Mouse (Mus musculus): ENCODE results near the gene Adsl.

Gene Adsl

GRCm38 (mm10) chr15:80941468-80942040, 6.7 kb upstream of the Adsl start:
- peak; percentile 36 for DNase-seq (ENCODE audit: low read depth, low spot score)

DNA sequence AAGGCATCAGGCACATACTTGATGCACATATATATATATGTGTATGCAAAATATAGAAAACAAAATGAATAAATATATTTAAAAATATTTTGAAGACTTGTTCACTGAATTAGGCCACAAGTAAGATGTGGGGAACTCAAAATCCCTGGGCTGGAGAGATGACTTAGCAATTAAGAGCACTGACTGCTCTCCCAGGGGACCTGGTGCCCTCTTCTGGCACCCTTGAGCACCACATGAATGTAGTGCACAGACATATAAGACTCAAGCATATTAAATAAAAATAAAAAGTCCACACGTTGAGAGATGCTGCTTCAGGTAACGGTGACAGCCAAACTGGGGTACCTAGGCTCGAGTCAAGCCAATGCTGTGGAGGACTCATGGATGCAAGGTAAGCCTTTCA, 2.4 kb upstream of the Adsl start:
- DNase-seq (ENCODE audit: low read depth, low spot score), result peak; percentile 81

DNA sequence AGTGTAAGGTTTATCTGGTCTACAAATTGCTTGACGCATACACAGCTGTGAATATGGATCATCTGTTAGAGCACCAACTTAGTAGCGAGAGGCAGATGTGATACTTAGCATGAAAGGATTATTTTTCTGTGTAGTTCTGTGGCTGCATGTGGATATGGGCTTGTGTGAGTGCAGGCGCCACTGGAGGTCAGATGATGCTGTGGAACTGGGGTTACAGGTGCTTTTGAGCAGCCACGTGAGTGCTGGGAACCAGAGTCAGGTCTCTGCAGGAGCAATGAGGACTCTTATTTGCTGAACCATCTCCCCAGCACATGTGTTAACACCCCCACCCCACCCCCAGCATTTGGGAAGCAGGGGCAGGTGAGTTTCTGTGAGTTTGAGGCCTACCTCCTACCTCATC, 1.1 kb downstream of the Adsl start:
- no peak for DNase-seq (ENCODE audit: low read depth, low spot score)

GRCm38 (mm10) chr15:80950055-80950454, 1.8 kb downstream of the Adsl start:
- no peak for DNase-seq (ENCODE audit: low read depth, low spot score)

DNA sequence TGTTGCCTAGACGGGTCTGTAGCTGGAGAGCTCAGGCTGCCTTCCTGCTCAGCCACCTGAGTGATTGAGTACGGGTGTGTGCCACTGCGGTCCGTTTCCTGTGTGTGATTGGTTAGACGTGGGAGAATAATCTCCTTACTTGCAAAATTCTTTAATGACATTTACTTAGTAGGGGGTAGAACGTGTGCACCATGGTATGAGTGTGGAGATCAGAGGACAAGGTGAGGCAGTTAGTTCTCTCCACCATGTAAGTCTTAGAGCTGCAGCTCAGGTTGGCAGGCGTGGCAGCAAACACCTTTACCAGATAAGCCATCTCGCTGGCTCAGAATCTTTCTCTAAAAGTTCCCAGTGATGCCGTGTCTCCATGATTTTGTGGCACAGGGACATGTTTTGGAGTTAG, 5.7 kb downstream of the Adsl start:
- no peak for DNase-seq (ENCODE audit: low read depth, low spot score)

DNA sequence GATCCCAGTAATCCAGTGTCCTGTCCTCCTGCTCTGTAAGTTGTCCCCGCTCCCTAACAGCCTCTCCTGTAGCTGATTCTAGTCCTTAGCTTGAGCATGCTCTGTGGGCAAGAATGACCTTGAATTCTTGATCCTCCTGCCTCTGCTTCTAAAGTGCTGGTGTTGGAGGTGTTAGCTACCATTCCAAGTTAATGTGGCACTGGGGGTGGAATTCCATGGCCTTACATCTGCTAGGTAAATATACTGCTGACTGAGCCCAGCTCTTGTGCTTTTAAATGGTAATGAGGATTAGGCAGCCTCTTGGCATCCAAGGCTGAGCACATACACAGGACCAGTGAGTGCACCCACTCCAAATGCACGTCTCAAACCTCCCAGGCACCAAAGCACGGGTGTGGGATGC, 6.6 kb downstream of the Adsl start:
- no peak for DNase-seq (ENCODE audit: low read depth, low spot score)

DNA sequence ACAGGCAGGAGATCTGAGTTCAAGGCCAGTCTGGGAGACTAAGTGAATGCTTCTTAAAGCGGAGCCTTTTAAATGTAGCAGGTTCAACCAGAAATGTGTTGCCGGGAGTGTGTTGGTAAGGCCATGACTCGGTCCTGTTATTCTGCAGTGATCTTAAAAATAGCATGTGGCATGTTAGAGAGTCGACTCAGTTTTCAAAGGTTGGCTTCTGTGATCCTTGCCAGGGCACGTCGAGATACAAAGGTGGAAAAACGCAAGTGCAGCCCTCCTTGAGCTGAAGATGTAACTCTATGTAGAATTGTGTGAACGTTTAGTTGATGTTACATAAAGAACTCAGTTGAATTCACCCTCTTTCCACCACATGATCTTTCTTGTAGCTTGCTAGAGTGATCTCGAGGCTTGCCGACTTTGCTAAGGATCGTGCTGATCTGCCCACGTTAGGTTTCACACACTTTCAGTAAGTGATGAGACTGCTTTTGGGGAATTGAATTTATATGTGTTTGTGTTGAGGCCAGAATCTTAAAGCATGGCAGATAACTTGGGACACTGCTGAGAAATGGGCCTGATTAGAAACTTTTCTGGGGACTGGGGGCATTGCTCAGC, 7.6 kb downstream of the Adsl start:
- no peak for DNase-seq (ENCODE audit: low read depth, low spot score)

- no peak for DNase-seq (ENCODE audit: low read depth, low spot score)
Observed at GRCm38 (mm10) chr15:80969371-80969770, 21.1 kb downstream of the Adsl start.

DNA sequence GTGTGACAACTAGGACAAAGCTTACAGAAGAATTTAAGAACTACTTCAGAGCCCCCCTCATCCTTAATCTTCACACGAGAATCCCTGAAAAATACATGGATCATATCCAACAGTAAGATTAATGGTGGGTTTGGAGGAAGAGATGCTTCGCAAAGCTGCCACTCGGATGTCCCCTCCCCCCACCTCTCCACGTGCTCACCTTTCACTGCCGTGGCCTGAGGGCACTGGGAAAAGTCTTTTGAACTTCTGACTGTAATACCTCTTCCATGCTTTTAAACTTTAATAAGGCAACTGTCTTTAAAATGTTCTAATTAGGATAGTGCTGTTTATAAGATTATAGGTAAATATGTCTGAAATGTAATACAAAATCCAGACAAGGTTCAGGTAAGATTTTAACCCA, 26.0 kb downstream of the Adsl start:
- DNase-seq (ENCODE audit: low read depth, low spot score), result no peak

DNA sequence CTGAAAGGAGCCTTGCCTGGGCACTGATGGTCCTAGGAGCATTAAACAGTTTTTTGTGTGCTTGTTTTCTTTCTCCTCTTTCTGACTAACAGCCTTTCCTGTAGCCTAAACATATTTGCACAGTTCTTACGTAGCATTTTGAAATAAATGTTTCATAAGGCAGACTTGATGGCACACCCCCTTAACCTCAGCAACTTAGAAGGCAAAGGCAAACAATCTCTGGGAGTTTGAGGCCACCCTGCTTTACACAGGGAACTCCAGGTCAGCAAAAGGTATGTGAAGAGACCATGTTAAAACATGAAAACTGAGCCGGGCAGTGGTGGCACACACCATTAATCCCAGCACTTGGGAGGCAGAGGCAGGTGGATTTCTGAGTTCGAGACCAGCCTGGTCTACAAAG, 27.4 kb downstream of the Adsl start:
- no peak for DNase-seq (ENCODE audit: low read depth, low spot score)

DNA sequence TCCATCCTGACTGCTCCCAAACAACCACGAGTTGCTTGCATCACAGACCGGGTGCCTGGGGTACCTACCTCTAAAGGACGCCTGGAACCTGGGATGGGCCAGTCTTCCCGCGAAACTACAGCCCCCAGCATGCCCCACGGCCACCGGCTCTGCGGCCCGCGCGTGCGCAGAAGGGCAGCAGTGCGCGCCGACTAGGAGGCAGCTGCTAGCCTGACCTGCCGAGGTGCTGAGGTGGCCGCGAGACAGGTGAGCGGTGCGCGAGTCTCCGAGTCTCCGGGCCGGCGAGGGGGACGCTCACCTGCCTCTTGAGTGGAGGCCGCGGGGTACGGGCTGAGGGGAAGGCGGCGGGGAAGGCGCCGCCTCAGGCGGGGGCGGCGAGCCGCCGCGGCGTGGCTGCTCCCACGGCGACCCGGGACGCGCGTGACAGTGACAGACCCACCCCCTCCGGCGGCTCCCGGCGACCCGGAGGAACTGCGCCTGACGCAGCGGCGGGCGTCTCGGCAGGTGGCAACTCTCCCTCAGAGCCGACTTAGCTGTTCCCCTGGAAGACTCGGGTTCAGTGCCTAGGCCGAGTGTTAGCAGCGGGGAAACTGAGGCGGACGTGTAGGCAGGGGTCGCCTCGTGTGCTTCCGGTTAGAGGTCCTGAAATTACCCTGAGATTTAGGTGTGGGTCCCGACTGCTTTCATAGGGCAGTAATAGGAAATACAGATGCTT, 29.5 kb downstream of the Adsl start, which contains the start of gene Sgsm3:
Gene Sgsm3, plus strand, starts transcription at position 146 of the 715 bp plus-strand sequence.
- peak; percentile 92 for DNase-seq (ENCODE audit: low read depth, low spot score)

- no peak for DNase-seq (ENCODE audit: low read depth, low spot score)
Observed at GRCm38 (mm10) chr15:80979611-80980010, 31.3 kb downstream of the Adsl start.

DNA sequence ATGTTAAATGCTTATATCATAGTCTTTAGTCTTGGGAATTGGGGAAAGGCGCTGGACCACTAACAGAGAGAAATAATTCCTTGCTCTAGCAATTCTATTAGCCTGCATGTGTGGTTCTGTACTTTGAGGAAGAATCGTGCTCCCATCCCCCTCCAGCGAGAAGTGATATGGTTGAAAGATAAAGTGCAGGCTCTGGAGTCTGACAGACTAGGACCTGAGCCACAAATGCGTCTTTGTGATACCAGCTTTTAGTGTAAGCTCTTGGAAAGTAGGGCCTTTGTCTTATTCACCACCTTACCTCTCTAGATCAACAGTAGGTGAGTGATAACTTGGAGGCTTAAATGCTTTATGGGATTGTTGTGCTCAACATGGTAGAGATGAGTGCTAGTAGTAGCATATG, 32.9 kb downstream of the Adsl start:
- no peak for DNase-seq (ENCODE audit: low read depth, low spot score)

- DNase-seq (ENCODE audit: low read depth, low spot score), result no peak
Observed at GRCm38 (mm10) chr15:80983264-80983663, 35.0 kb downstream of the Adsl start.

- no peak for DNase-seq (ENCODE audit: low read depth, low spot score)
Observed at GRCm38 (mm10) chr15:80988331-80988730, 40.0 kb downstream of the Adsl start.

- no peak for DNase-seq (ENCODE audit: low read depth, low spot score)
Observed at GRCm38 (mm10) chr15:80989712-80990111, 41.4 kb downstream of the Adsl start.

DNA sequence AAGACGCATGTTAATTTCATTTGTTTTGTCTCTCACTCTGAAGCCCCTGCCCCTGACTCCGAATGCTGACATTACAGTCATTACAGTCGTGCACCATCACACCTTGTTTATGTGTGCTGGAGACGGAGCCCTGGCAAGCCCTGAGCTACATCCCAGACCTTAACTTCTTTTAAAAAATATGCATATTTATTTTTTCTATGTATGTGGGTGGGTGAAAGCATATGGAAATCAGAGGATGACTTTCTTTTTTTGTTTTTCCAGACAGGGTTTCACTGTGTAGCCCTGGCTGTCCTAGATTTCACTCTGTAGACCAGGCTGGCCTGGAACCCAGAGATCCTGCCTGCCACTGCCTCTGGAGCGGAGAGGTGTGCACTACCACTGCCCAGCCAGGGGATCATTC, 46.7 kb downstream of the Adsl start:
- no peak for DNase-seq (ENCODE audit: low read depth, low spot score)

DNA sequence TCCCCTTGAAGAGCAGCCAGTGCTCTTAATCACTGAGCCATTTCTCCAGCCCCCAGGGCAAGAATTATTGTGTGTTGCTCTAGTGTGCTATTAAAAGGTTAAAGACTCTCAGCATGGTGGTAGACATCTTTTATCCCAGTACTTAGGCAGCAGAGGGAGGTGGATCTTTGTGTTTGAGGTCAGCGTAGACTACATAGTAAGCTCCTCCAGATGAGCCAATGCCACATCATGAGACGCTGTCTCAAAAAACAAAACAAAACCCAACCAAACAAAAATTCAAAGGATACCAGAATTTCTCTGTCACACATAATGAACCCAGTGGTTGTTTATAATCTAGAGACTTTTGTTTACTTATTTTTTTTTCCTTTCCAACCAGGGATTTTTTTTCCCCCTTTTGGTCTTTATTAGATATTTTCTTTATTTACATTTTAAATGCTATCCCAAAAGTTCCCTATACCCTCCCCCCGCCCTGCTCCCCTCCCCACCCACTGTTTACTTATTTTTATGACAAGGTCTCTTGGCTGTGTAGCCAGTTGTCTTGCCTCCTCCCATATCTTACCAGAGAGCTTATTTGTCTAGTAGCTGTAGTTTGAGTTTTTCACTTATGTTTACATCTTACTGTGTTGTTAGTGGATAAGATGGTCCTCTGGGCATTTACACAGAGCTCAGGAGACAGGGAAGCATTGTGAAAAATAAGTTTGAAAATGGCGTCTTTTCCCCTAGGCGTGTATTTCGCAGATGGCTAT, 48.0 kb downstream of the Adsl start:
- DNase-seq (ENCODE audit: low read depth, low spot score), result no peak

DNA sequence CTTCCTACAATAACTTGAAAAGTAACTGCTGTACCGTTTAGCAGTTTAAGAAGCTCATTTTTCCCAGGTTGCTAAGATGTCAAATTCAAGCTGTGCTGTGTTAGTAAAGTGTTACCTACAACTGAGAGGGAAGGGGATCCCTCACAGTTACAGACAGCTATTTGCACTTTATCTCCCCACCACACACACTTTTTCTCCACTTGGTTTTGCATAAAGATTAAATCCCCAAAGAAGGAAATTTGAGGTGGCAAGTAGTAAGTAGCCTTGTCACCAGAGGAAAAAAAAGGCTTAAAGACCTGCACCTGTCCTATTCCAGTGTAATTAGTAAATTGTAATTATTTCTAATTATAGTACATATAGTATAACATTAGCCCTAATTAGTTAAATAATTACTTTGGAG, 48.8 kb downstream of the Adsl start:
- DNase-seq (ENCODE audit: low read depth, low spot score), result no peak

DNA sequence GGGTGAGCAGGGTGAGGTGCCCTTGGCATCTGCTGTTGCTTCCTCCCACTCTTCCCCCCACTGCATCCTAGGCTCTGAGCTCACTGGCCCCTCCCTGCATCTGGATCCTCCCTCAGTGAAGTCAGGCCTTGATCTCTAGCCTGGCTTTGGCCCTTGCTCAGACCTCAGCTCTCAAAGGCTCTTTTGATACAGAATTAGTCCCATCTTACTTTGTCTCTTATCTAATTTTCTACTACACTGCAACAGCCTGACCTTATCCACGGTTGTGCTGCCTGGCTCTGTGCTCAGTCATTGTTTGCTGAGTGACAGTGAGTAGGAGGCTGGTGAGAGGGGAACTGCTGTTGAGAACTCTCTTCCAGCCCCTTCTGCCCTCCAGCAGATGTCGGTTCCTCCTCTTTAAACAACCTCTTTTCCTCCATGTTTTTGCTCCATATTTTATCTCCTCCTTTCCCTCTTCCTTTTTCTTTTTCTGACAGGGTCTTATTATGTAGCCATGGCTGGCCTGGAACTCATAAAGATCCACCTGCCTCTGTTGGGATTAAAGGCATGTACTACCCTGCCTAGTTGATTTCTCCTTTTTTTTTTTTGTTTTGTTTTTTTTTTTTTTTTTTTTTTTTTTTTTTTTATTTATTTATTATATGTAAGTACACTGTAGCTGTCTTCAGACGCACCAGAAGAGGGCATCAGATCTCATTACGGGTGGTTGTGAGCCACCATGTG, 52.3 kb downstream of the Adsl start:
- DNase-seq (ENCODE audit: low read depth, low spot score), result no peak

- DNase-seq (ENCODE audit: low read depth, low spot score), result no peak
Observed at GRCm38 (mm10) chr15:81006127-81006735, 57.9 kb downstream of the Adsl start.
